Mouse (Mus musculus): Measurements from ENCODE around the gene Igsf11. TPM values are rescaled to one million over a fixed set of nuclear protein-coding genes. Genes with fewer than 3 reads are reported as not detected.

Igsf11 gene
- polyA plus RNA-seq, 1 experiment, result 0.47 TPM

- Histone ChIP-seq H3ac (ENCODE audit: control insufficient read depth, insufficient read length) (no peak overlapping the region), H3K4me2 (ENCODE audit: low read depth) (no peak overlapping the region), H3K4me3 (no peak overlapping the region), H3K79me2 (ENCODE audit: control insufficient read depth, insufficient read depth) (no peaks in the 10 kb centered on the region), H3K36me3 (ENCODE audit: control insufficient read depth, insufficient read depth) (no peaks in the 10 kb centered on the region), H3K27me3 (ENCODE audit: control insufficient read depth, insufficient read depth, insufficient read length) (no peaks in the 10 kb centered on the region)
- no peak for TF ChIP-seq MYOD1 (IDR thresholded peaks at IDR 0.05; ENCODE audit: control insufficient read depth in 1 of 3, insufficient read length in 2 of 3, low read depth in 2 of 3)
- no peak for TF ChIP-seq TCF12 (IDR thresholded peaks at IDR 0.05; ENCODE audit: insufficient read depth, poor library complexity, severe bottlenecking)
- TF ChIP-seq MAX (IDR thresholded peaks at IDR 0.05; ENCODE audit: low read depth), result no peak
- no peak for TF ChIP-seq REST (IDR thresholded peaks at IDR 0.05; ENCODE audit: insufficient read depth, insufficient read length)
- no peak for TF ChIP-seq USF1 (IDR thresholded peaks at IDR 0.05; ENCODE audit: low read depth)
- no peak for TF ChIP-seq TCF3 (IDR thresholded peaks at IDR 0.05; ENCODE audit: insufficient read length, low read depth)
- no peak for TF ChIP-seq POLR2A (IDR thresholded peaks at IDR 0.05; ENCODE audit: insufficient read length, low read depth)
Measured at GRCm38 (mm10) chr16:38954501-38955288, 62.2 kb downstream of the Igsf11 start.

GRCm38 (mm10) chr16:38955296-38955695 is 62.8 kb downstream of the Igsf11 start:
- Histone ChIP-seq H3K4me2 (ENCODE audit: low read depth) (no peak overlapping the region), H3K79me2 (ENCODE audit: control insufficient read depth, insufficient read depth) (no peaks in the 10 kb centered on the region), H3K36me3 (ENCODE audit: control insufficient read depth, insufficient read depth) (no peaks in the 10 kb centered on the region), H3K4me3 (no peak overlapping the region), H3ac (ENCODE audit: control insufficient read depth, insufficient read length) (no peak overlapping the region), H3K27me3 (ENCODE audit: control insufficient read depth, insufficient read depth, insufficient read length) (no peaks in the 10 kb centered on the region)
- TF ChIP-seq MYOG (IDR thresholded peaks at IDR 0.05; ENCODE audit: control insufficient read depth in 1 of 3, insufficient read depth in 1 of 3, insufficient read length in 2 of 3, low read depth in 2 of 3), result no peak
- no peak for TF ChIP-seq MYOD1 (IDR thresholded peaks at IDR 0.05; ENCODE audit: control insufficient read depth in 1 of 3, insufficient read length in 2 of 3, low read depth in 2 of 3)

GRCm38 (mm10) chr16:38958801-38959200 is 66.3 kb downstream of the Igsf11 start:
- H3ac ChIP-seq (ENCODE audit: control insufficient read depth, insufficient read length), result no peak overlapping the region
- H3K36me3 ChIP-seq (ENCODE audit: control insufficient read depth, insufficient read depth), result no peaks in the 10 kb centered on the region
- H3K27me3 ChIP-seq (ENCODE audit: control insufficient read depth, insufficient read depth, insufficient read length), result no peaks in the 10 kb centered on the region
- no peak overlapping the region for H3K4me3 ChIP-seq
- no peak for TF ChIP-seq MAX (IDR thresholded peaks at IDR 0.05; ENCODE audit: low read depth)
- TF ChIP-seq E2F4 (IDR thresholded peaks at IDR 0.05; ENCODE audit: insufficient read depth), result no peak
- no peak for TF ChIP-seq MYOD1 (IDR thresholded peaks at IDR 0.05; ENCODE audit: control insufficient read depth in 1 of 3, insufficient read length in 2 of 3, low read depth in 2 of 3)
- no peak for TF ChIP-seq POLR2A (IDR thresholded peaks at IDR 0.05; ENCODE audit: insufficient read length, low read depth)
- no peak for TF ChIP-seq USF1 (IDR thresholded peaks at IDR 0.05; ENCODE audit: low read depth)
- TF ChIP-seq CEBPB (IDR thresholded peaks at IDR 0.05; ENCODE audit: insufficient read depth, poor library complexity, severe bottlenecking), result no peak
- TF ChIP-seq TCF3 (IDR thresholded peaks at IDR 0.05; ENCODE audit: insufficient read length, low read depth), result no peak
- no peak for TF ChIP-seq REST (IDR thresholded peaks at IDR 0.05; ENCODE audit: insufficient read depth, insufficient read length)
- TF ChIP-seq MYOG (IDR thresholded peaks at IDR 0.05; ENCODE audit: control insufficient read depth in 1 of 3, insufficient read depth in 1 of 3, insufficient read length in 2 of 3, low read depth in 2 of 3), result no peak
- TF ChIP-seq POLR2AphosphoS2 (IDR thresholded peaks at IDR 0.05; ENCODE audit: insufficient read length, low read depth), result no peak
- TF ChIP-seq TCF12 (IDR thresholded peaks at IDR 0.05; ENCODE audit: insufficient read depth, poor library complexity, severe bottlenecking), result no peak
- TF ChIP-seq SRF (IDR thresholded peaks at IDR 0.05; ENCODE audit: control insufficient read depth, insufficient read length, low read depth), result no peak
- H3K79me2 ChIP-seq (ENCODE audit: control insufficient read depth, insufficient read depth), result no peaks in the 10 kb centered on the region
- no peak overlapping the region for H3K4me2 ChIP-seq (ENCODE audit: low read depth)

GRCm38 (mm10) chr16:38960550-38960949 is 68.1 kb downstream of the Igsf11 start:
- TF ChIP-seq CEBPB (IDR thresholded peaks at IDR 0.05; ENCODE audit: insufficient read depth, poor library complexity, severe bottlenecking) (no peak), MYOD1 (IDR thresholded peaks at IDR 0.05; ENCODE audit: control insufficient read depth in 1 of 3, insufficient read length in 2 of 3, low read depth in 2 of 3) (no peak), TCF3 (IDR thresholded peaks at IDR 0.05; ENCODE audit: insufficient read length, low read depth) (no peak), TCF12 (IDR thresholded peaks at IDR 0.05; ENCODE audit: insufficient read depth, poor library complexity, severe bottlenecking) (no peak), SRF (IDR thresholded peaks at IDR 0.05; ENCODE audit: control insufficient read depth, insufficient read length, low read depth) (no peak), USF1 (IDR thresholded peaks at IDR 0.05; ENCODE audit: low read depth) (no peak), MYOG (IDR thresholded peaks at IDR 0.05; ENCODE audit: control insufficient read depth in 1 of 3, insufficient read depth in 1 of 3, insufficient read length in 2 of 3, low read depth in 2 of 3) (no peak), POLR2A (IDR thresholded peaks at IDR 0.05; ENCODE audit: insufficient read length, low read depth) (no peak)
- Histone ChIP-seq H3ac (ENCODE audit: control insufficient read depth, insufficient read length) (no peak overlapping the region), H3K36me3 (ENCODE audit: control insufficient read depth, insufficient read depth) (no peaks in the 10 kb centered on the region), H3K4me2 (ENCODE audit: low read depth) (no peak overlapping the region), H3K4me3 (no peak overlapping the region), H3K79me2 (ENCODE audit: control insufficient read depth, insufficient read depth) (no peaks in the 10 kb centered on the region), H3K27me3 (ENCODE audit: control insufficient read depth, insufficient read depth, insufficient read length) (no peaks in the 10 kb centered on the region)

- no peak overlapping the region for H3K4me3 ChIP-seq
- TF ChIP-seq TCF3 (IDR thresholded peaks at IDR 0.05; ENCODE audit: insufficient read length, low read depth) (no peak), SRF (IDR thresholded peaks at IDR 0.05; ENCODE audit: control insufficient read depth, insufficient read length, low read depth) (no peak), MYOD1 (IDR thresholded peaks at IDR 0.05; ENCODE audit: control insufficient read depth in 1 of 3, insufficient read length in 2 of 3, low read depth in 2 of 3) (no peak), REST (IDR thresholded peaks at IDR 0.05; ENCODE audit: insufficient read depth, insufficient read length) (no peak), POLR2A (IDR thresholded peaks at IDR 0.05; ENCODE audit: insufficient read length, low read depth) (no peak), MAX (IDR thresholded peaks at IDR 0.05; ENCODE audit: low read depth) (no peak), USF1 (IDR thresholded peaks at IDR 0.05; ENCODE audit: low read depth) (no peak), TCF12 (IDR thresholded peaks at IDR 0.05; ENCODE audit: insufficient read depth, poor library complexity, severe bottlenecking) (no peak), E2F4 (IDR thresholded peaks at IDR 0.05; ENCODE audit: insufficient read depth) (no peak), MYOG (IDR thresholded peaks at IDR 0.05; ENCODE audit: control insufficient read depth in 1 of 3, insufficient read depth in 1 of 3, insufficient read length in 2 of 3, low read depth in 2 of 3) (no peak), POLR2AphosphoS2 (IDR thresholded peaks at IDR 0.05; ENCODE audit: insufficient read length, low read depth) (no peak), CEBPB (IDR thresholded peaks at IDR 0.05; ENCODE audit: insufficient read depth, poor library complexity, severe bottlenecking) (no peak)
- H3ac ChIP-seq (ENCODE audit: control insufficient read depth, insufficient read length), result no peak overlapping the region
- no peak overlapping the region for H3K4me2 ChIP-seq (ENCODE audit: low read depth)
- H3K36me3 ChIP-seq (ENCODE audit: control insufficient read depth, insufficient read depth), result no peaks in the 10 kb centered on the region
- no peaks in the 10 kb centered on the region for H3K27me3 ChIP-seq (ENCODE audit: control insufficient read depth, insufficient read depth, insufficient read length)
- H3K79me2 ChIP-seq (ENCODE audit: control insufficient read depth, insufficient read depth), result no peaks in the 10 kb centered on the region
Measured at GRCm38 (mm10) chr16:38961865-38962264, 69.4 kb downstream of the Igsf11 start.
